Mouse (Mus musculus): ENCODE measurements around the gene Kcne1. TPM values are rescaled to one million over a fixed set of nuclear protein-coding genes. Genes with fewer than 3 reads are reported as not detected.

The Kcne1 gene
- not detected in 2 replicates for polyA plus RNA-seq (2012; rRNA removed; ENCODE audit: low replicate concordance)

DNA sequence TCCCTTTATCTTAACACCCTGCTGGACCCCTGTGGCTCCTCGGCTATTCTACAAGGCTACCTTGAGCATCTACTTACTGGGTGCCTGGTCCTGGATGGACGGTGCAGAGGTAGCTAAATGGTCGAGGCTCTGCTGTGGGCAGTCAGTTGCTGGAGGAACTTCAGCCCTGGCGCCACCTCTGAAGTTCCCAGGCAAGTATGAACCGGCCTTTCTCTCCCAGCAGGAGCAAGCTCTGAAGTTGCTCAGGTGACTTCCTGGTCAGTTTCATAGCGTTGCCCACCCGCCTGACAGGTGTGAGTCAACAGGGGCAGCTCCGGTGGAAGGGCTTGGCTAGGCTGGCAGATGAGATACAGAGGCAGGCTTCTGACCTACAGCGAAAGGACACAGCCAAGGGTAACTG lies at the start of gene Kcne1:
Kcne1 (minus strand) TSS at position 240 of the 400 bp plus-strand sequence.

GRCm38 (mm10) chr16:92321341-92321740 lies 37.9 kb downstream of the Kcne1 start, which contains the start of gene Fam243:
TSS of gene Fam243 (minus strand) at chr16:92321441.

DNA sequence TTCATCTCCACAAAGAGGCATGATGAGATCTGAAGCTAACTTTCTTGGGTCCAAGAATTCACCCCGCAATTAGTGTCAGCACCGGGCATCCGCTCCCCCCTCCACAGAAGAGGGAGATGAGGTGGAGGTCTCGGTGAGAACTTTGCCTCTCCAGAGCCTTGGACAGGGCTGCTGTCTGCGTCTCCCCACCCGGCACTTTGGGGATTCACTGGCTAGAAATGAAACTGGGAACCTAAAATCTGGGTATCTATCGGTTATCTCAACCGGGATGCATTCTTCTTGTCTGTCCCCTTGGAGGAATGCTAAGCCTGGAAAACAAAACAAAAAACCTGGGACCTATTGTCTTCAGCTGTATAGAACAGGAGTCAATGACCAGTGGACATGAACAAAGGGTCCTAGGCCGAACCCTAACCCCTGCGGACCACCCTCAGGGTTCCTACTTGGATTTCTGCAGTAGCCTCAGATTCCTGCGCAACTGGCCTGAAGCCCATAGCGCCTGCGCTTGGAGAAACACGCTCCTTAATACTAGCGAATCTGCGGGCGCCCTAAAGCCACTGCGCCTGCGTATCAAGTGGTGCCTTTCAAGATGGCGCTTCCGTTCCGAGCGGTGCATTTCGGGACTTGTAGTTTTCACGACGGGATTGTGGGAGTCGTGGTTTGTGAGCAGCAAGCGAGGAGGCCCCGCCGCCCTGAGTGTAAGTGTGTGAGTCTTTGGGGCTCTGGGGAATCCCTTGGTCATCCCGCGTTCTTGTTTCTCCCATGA lies 58.4 kb downstream of the Kcne1 start, which contains the start of gene Smim11:
Smim11 (plus strand) TSS at position 638 of the 763 bp plus-strand sequence.

Other genes starting within 250 kb of the Kcne1 start
- gene Kcne2, start 67.1 kb downstream of the Kcne1 start, polyA plus RNA-seq (2012; rRNA removed; ENCODE audit: low replicate concordance), result 0.07 TPM in 1 of 2 replicates, not detected in the other
- 23.3 and 45.3 TPM in 2 replicates for gene Smim11, start 58.2 kb downstream of the Kcne1 start, polyA plus RNA-seq (2012; rRNA removed; ENCODE audit: low replicate concordance)
- gene Fam243, start 38.0 kb downstream of the Kcne1 start, polyA plus RNA-seq (2012; rRNA removed; ENCODE audit: low replicate concordance), result not detected in 2 replicates
- 7.0 and 8.1 TPM in 2 replicates for gene Rcan1, start 111.4 kb upstream of the Kcne1 start, polyA plus RNA-seq (2012; rRNA removed; ENCODE audit: low replicate concordance)
- gene Clic6, start 126.3 kb upstream of the Kcne1 start, polyA plus RNA-seq (2012; rRNA removed; ENCODE audit: low replicate concordance), result 1.4 and 3.3 TPM in 2 replicates

Data from duodenum, adult 2 months (tissue).